Mouse (Mus musculus) gastrocnemius, postnatal 25 days (tissue): ENCODE results near the gene Krtap6-1. TPM values are rescaled to one million over a fixed set of nuclear protein-coding genes. Genes with fewer than 3 reads are reported as not detected.
"Not testable (repeated sequence)": the region's sequence is repeated elsewhere in the genome, so short reads cannot be mapped to it uniquely, and the experiment has no call there.

Experiments
- DNase-seq: peaks from one replicate; pipeline ENCODE4 v3.0.0; 2022
- long read RNA-seq, 2 experiments: library from polyadenylated mRNA; stranded (forward); transcript quantifications; one replicate each; pipeline ENCODE4 v2.0.0; 2021
- total RNA-seq, 2 experiments: library from RNA; stranded (reverse); gene quantifications; 1 replicate in 1 of 2; 2 replicates in 1 of 2; pipeline ENCODE4 v1.2.3; 2021

Gene Krtap6-1
- total RNA-seq, result not detected
- long read RNA-seq, experiment 1, result 0 reads
- long read RNA-seq, experiment 2, result 0 reads

GRCm38 (mm10) chr16:89031399-89031798, at the start of gene Krtap6-1:
TSS of gene Krtap6-1 (plus strand) at chr16:89031699.
- DNase-seq, result not testable (repeated sequence)

- no peak for DNase-seq
Observed at GRCm38 (mm10) chr16:89010659-89011058, 20.8 kb upstream of the Krtap6-1 start, which contains the start of gene Krtap22-2. TSS of gene Krtap22-2 (minus strand) at chr16:89010759.

- no peak for DNase-seq
Observed at GRCm38 (mm10) chr16:89013973-89014372, 17.5 kb upstream of the Krtap6-1 start.

DNA sequence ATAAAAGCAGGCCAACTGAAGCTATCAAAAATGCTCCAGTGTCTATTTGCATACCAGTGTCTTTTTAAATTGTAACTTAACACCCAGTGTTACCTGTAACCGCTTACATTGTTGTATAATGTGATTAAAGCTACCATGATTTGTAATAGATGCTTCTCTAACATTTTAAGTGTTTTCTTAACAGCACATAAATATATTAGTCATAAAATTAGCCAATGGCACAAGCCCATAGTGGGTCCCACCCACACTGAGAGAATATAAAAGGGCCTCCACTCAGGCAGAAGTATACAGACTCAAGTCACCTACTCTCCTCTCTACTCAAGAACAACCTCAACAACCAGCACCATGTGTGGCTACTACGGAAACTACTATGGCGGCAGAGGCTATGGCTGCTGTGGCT, 16.5 kb upstream of the Krtap6-1 start, which contains the start of gene Gm10229:
TSS of gene Gm10229 (plus strand) at position 301 of the 400 bp plus-strand sequence.
- not testable (repeated sequence) for DNase-seq

GRCm38 (mm10) chr16:89041372-89041771, 9.9 kb downstream of the Krtap6-1 start, which contains the start of gene Gm10228:
TSS of gene Gm10228 (minus strand) at chr16:89041472.
- not testable (repeated sequence) for DNase-seq

- no peak for DNase-seq
Observed at GRCm38 (mm10) chr16:89047783-89048182, 16.3 kb downstream of the Krtap6-1 start, which contains the start of gene Krtap6-5. TSS of gene Krtap6-5 (minus strand) at chr16:89047883.

GRCm38 (mm10) chr16:89063902-89064301, 32.4 kb downstream of the Krtap6-1 start, which contains the start of gene 1110025L11Rik:
TSS of gene 1110025L11Rik (minus strand) at chr16:89064002.
- DNase-seq, result not testable (repeated sequence)

DNA sequence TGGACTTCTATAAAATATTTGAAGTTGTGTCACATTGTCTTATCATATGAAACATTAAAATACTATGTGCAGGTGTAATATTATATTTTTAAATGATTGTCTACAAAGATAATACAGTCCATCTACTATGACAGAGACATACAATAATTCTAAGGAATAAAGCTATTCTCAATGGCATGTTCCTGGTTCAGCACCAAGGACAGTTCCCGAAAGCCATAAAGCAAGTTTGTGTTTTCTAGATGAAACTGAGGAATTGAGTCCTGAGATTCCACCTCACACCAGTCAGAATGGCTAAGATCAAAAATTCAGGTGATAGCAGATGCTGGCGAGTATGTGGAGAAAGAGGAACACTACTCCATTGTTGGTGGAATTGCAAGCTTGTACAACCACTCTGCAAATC, 39.5 kb downstream of the Krtap6-1 start:
- not testable (repeated sequence) for DNase-seq

Other genes starting within 250 kb of the Krtap6-1 start
- not detected for gene Gm20741, start 219.5 kb upstream of the Krtap6-1 start, total RNA-seq
- gene Krtap15, start 211.5 kb upstream of the Krtap6-1 start, total RNA-seq, result not detected
- not detected for gene Krtap14, start 205.6 kb upstream of the Krtap6-1 start, total RNA-seq
- not detected for gene Krtap19-1, start 162.3 kb upstream of the Krtap6-1 start, total RNA-seq
- gene Krtap19-2, start 157.4 kb upstream of the Krtap6-1 start, total RNA-seq, result not detected
- gene Krtap19-3, start 153.7 kb upstream of the Krtap6-1 start, total RNA-seq, result not detected
- gene Krtap19-4, start 146.6 kb upstream of the Krtap6-1 start, total RNA-seq, result not detected
- not detected for gene Krtap19-5, start 135.2 kb upstream of the Krtap6-1 start, total RNA-seq
- gene Krtap19-9b, start 99.4 kb upstream of the Krtap6-1 start, total RNA-seq, result not detected
- not detected for gene Krtap16-3, start 68.8 kb upstream of the Krtap6-1 start, total RNA-seq
- gene Krtap22-2, start 20.9 kb upstream of the Krtap6-1 start, total RNA-seq, result not detected
- not detected for gene Gm10229, start 16.4 kb upstream of the Krtap6-1 start, total RNA-seq
- gene Gm10228, start 9.8 kb downstream of the Krtap6-1 start, total RNA-seq, result not detected
- gene Krtap6-5, start 16.2 kb downstream of the Krtap6-1 start, total RNA-seq, result not detected
- not detected for gene 1110025L11Rik, start 32.3 kb downstream of the Krtap6-1 start, total RNA-seq
- not detected for gene Krtap6-3, start 52.3 kb downstream of the Krtap6-1 start, total RNA-seq
- not detected for gene Gm6358, start 109.2 kb downstream of the Krtap6-1 start, total RNA-seq
- not detected for gene Gm10061, start 119.4 kb downstream of the Krtap6-1 start, total RNA-seq
- not detected for gene Gm9789, start 126.3 kb downstream of the Krtap6-1 start, total RNA-seq
- gene Gm7735, start 137.8 kb downstream of the Krtap6-1 start, total RNA-seq, result not detected
- not detected for gene 1110057P08Rik, start 143.0 kb downstream of the Krtap6-1 start, total RNA-seq
- not detected for gene Krtap20-2, start 174.2 kb downstream of the Krtap6-1 start, total RNA-seq